Comparison of ENCODE assay signal across 30 mouse cellular contexts in the genomic region with DNA sequence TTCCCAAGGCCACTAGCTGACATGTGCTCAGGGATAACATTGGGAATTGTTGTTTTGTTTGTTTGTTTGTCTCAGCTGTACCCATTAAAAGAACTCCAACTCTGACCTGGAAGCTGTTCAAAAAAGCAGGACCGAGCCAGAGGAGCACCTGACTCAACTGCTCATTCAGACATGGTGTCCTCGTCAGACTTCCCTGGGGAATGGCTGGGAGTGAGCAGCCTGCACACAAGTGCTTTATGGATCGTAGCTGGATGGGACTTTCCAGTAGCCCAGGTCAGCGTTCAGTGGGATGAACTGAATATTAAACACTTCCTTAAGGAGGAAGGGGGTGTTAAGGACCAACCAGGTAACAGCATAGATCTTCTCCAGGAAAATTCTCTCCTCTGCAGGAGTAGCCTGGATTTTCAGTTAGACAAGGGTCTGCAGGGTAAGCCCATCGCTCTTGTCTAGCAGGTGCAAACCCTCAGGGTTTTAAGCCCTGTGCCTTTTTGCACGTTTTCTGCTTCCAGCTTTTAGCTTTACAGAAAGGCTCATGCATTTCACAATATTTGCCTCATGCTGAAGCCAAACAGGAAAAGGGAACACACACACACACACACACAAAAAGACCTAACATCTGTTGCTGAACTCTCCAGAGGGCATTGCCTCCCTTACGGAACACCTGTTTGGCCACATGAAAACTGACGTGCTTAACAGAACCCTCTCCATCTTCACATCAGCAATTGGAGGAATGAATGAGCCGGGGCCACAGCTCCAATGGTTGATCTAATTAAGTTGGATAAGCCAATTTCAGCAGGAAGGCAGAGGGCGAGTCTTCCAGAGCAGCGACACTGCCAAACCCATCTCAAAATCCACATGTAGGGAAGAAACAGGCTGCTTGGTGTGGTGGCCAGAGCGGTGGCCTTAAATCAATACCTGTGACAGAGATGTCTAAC.
DNase-seq lines count a peak whose midpoint lies in the region; ATAC-seq and TF ChIP-seq lines count a peak whose summit lies in the region.
"Had no signal": no experiment of that assay in that cellular context is flagged by ENCODE, and none has a peak within 500 bp of the region (broad histone marks: within the 10 kb centered on the region; RNA-seq: fewer than 3 reads in every experiment).

No protein-coding gene starts in this region.

- WGBS in heart, embryonic 12.5 days, result 80% methylated on average over 12 of the region's 12 CpGs
- 70% methylated on average over 12 of the region's 12 CpGs for WGBS in lung, postnatal 0 days
- WGBS in forebrain, embryonic 15.5 days, result 68% methylated on average over 12 of the region's 12 CpGs

- H3K4me2 ChIP-seq in heart, embryonic 12.5 days, result no peak overlapping the region
- H3K4me2 ChIP-seq in lung, postnatal 0 days (replicated peaks; ENCODE audit: low read depth, low read length), result no peak overlapping the region
- H3K4me2 ChIP-seq in forebrain, embryonic 15.5 days (replicated peaks), result no peak overlapping the region
- H3K4me2 ChIP-seq: embryonic facial prominence, embryonic 13.5 days; heart, embryonic 15.5 days; hindbrain, embryonic 12.5 days; intestine, embryonic 15.5 days; limb, embryonic 15.5 days; neural tube, embryonic 12.5 days had no signal

- no peak for TF ChIP-seq CTCF in lung, postnatal 0 days (IDR thresholded peaks at IDR 0.05)

- no peak overlapping the region for H3K9ac ChIP-seq in heart, embryonic 12.5 days
- no peak overlapping the region for H3K9ac ChIP-seq in lung, postnatal 0 days (replicated peaks; ENCODE audit: low read depth)
- no peak overlapping the region for H3K9ac ChIP-seq in forebrain, embryonic 15.5 days (replicated peaks)
- H3K9ac ChIP-seq: embryonic facial prominence, embryonic 13.5 days; heart, embryonic 15.5 days; hindbrain, embryonic 12.5 days; intestine, embryonic 15.5 days; limb, embryonic 15.5 days; neural tube, embryonic 12.5 days had no signal

- no peak for TF ChIP-seq EP300 in lung, postnatal 0 days (IDR thresholded peaks at IDR 0.05)

- no peaks in the 10 kb centered on the region for H3K9me3 ChIP-seq in heart, embryonic 12.5 days (replicated peaks)
- H3K9me3 ChIP-seq in lung, postnatal 0 days (ENCODE audit: low read length), result no peaks in the 10 kb centered on the region
- H3K9me3 ChIP-seq in forebrain, embryonic 15.5 days, result no peaks in the 10 kb centered on the region
- H3K9me3 ChIP-seq: embryonic facial prominence, embryonic 13.5 days; forebrain, embryonic 10.5 days; heart, embryonic 15.5 days; hindbrain, embryonic 12.5 days; intestine, embryonic 15.5 days; limb, embryonic 10.5 days; limb, embryonic 15.5 days; midbrain, embryonic 10.5 days; neural tube, embryonic 12.5 days had no signal

- H3K4me1 ChIP-seq in heart, embryonic 12.5 days (replicated peaks), result peaks cover 26% of the 10 kb centered on the region
- H3K4me1 ChIP-seq in lung, postnatal 0 days (ENCODE audit: insufficient read depth, low read depth, low read length), result no peaks in the 10 kb centered on the region
- H3K4me1 ChIP-seq in forebrain, embryonic 15.5 days, result 0 out of 2 replicates have a peak, but pooled peaks cover 6% of the 10 kb centered on the region
- H3K4me1 ChIP-seq: intestine, embryonic 15.5 days; neural tube, embryonic 12.5 days had no signal

- H3K27ac ChIP-seq in heart, embryonic 12.5 days (ENCODE audit: poor library complexity, severe bottlenecking), result no peak overlapping the region
- H3K27ac ChIP-seq in lung, postnatal 0 days (ENCODE audit: low read length), result no peak overlapping the region
- H3K27ac ChIP-seq in forebrain, embryonic 15.5 days (replicated peaks), result no peak overlapping the region
- H3K27ac ChIP-seq: embryonic facial prominence, embryonic 13.5 days; forebrain, embryonic 10.5 days; gastrocnemius, adult 2 months; heart, embryonic 15.5 days; hindbrain, embryonic 12.5 days; hindbrain, postnatal 0 days; intestine, embryonic 15.5 days; limb, embryonic 10.5 days; limb, embryonic 15.5 days; midbrain, embryonic 10.5 days; neural tube, embryonic 12.5 days had no signal

- no peak for ATAC-seq in heart, embryonic 12.5 days (ENCODE audit: insufficient number of reproducible peaks, low FRiP score)
- no peak for ATAC-seq in lung, postnatal 0 days
- ATAC-seq in megakaryocyte progenitor cell, adult 5-6 weeks (replicated peaks; ENCODE audit: poor library complexity), result peak; percentile 25
- no peak for ATAC-seq in forebrain, embryonic 15.5 days (replicated peaks)
- ATAC-seq: forebrain, embryonic 16.5 days; intestine, embryonic 15.5 days; midbrain, embryonic 16.5 days had no signal

- DNase-seq in heart, adult 11 months, result peak; percentile 91
- peak; percentile 13 for DNase-seq in lung, postnatal 0 days (ENCODE audit: low spot score)
- no peak for DNase-seq in lung, postnatal 4 days
- DNase-seq in thymus, postnatal 0 days (ENCODE audit: low spot score), result peak; percentile 65
- DNase-seq in thymus, postnatal 10 days (ENCODE audit: low spot score in 2 of 2), result no peak
- DNase-seq: adrenal gland, adult 2 months; cerebellum, adult 11 months; cerebellum, adult 9-10 months; gastrocnemius, adult 2 months; gastrocnemius, postnatal 36 days; kidney, adult 2 months; kidney, postnatal 36 days; lung, adult 18-20 months; lung, postnatal 10 days had no signal

- no peak overlapping the region for H3K4me3 ChIP-seq in heart, embryonic 12.5 days
- H3K4me3 ChIP-seq in lung, postnatal 0 days (ENCODE audit: low read depth, low read length), result no peak overlapping the region
- no peak overlapping the region for H3K4me3 ChIP-seq in forebrain, embryonic 15.5 days
- H3K4me3 ChIP-seq: embryonic facial prominence, embryonic 13.5 days; forebrain, embryonic 10.5 days; gastrocnemius, adult 2 months; heart, embryonic 15.5 days; hindbrain, embryonic 12.5 days; intestine, embryonic 15.5 days; limb, embryonic 10.5 days; limb, embryonic 15.5 days; midbrain, embryonic 10.5 days; myocyte; neural tube, embryonic 12.5 days had no signal

- no peaks in the 10 kb centered on the region for H3K36me3 ChIP-seq in heart, embryonic 12.5 days
- no peaks in the 10 kb centered on the region for H3K36me3 ChIP-seq in lung, postnatal 0 days (ENCODE audit: insufficient read depth, low read length)
- no peaks in the 10 kb centered on the region for H3K36me3 ChIP-seq in forebrain, embryonic 15.5 days
- H3K36me3 ChIP-seq: embryonic facial prominence, embryonic 13.5 days; forebrain, embryonic 10.5 days; heart, embryonic 15.5 days; hindbrain, embryonic 12.5 days; intestine, embryonic 15.5 days; limb, embryonic 10.5 days; limb, embryonic 15.5 days; midbrain, embryonic 10.5 days; neural tube, embryonic 12.5 days had no signal

- H3K27me3 ChIP-seq in heart, embryonic 12.5 days (replicated peaks), result no peaks in the 10 kb centered on the region
- no peaks in the 10 kb centered on the region for H3K27me3 ChIP-seq in lung, postnatal 0 days (replicated peaks; ENCODE audit: insufficient read depth, low read length)
- no peaks in the 10 kb centered on the region for H3K27me3 ChIP-seq in forebrain, embryonic 15.5 days
- H3K27me3 ChIP-seq: embryonic facial prominence, embryonic 13.5 days; heart, embryonic 15.5 days; hindbrain, embryonic 12.5 days; intestine, embryonic 15.5 days; limb, embryonic 15.5 days; neural tube, embryonic 12.5 days had no signal

Comparison
In these comparisons a context has a peak if more than half of its experiments do, and no peak if none do; other contexts are left out.
1. DNase-seq: peak in heart, adult 11 months (single experiment), lung, postnatal 0 days (single experiment) and thymus, postnatal 0 days (single experiment); none in lung, postnatal 4 days (0 of 2) and thymus, postnatal 10 days (0 of 2).